Mouse (Mus musculus): Measurements from ENCODE around the gene Dhrs3. TPM values are rescaled to one million over a fixed set of nuclear protein-coding genes. Genes with fewer than 3 reads are reported as not detected.

Dhrs3 gene
- polyA plus RNA-seq, 1 experiment: 58.7 TPM

DNA sequence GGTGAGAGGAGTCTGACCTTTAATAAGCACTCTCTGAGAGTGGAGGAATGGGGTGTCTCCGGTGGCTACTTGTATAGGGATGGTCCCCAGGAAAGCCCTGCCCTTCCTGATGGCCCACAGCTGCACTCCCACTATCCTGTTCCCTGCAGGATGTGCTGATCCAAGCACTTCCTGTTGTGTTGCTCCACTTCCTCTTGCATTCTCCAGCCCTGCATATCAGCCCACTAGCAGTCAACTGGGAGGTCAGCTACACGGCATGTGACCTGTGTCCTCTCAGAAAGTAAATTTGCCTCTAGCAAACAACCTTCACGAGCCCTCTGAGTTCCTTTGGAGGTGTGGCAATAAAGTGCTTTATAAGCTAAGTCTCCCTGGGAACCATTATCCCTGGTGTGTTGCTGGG lies 11.3 kb downstream of the Dhrs3 start:
- Histone ChIP-seq H3K4me1 (ENCODE audit: control insufficient read depth, insufficient read depth, low read length) (peaks cover 28% of the 10 kb centered on the region), H3K27ac (ENCODE audit: control insufficient read depth, insufficient read depth, low read depth, low read length, poor library complexity) (peak overlapping the region; percentile 9; the same call in 1 of the 2 replicates), H3K4me3 (replicated peaks; ENCODE audit: control insufficient read depth, low read depth, low read length) (no peak overlapping the region)
- TF ChIP-seq POLR2A (IDR thresholded peaks at IDR 0.05; ENCODE audit: borderline replicate concordance, control insufficient read depth, low read depth, low read length) (no peak), CTCF (IDR thresholded peaks at IDR 0.05; ENCODE audit: control insufficient read depth, insufficient read depth, low read length) (no peak)
- WGBS: 20% methylated on average over 3 of the region's 3 CpGs

DNA sequence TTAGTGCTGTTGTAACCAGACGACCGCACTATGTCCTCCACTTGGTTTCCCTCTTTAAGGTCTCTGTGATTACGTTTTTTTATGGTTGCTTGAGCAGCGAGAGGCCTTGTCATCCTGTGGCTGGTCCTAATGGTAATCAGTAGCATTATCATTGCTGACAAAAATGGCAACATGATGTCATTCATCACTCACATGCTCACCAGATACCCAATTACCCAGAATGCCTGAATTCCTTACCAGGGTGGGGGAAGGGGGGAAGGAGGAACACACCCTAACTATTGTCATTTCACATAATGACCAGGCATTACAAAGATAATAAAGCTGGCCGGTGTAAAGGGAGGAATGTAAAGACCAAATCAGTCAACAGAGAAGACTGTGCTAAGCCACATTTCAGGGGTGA lies 12.5 kb downstream of the Dhrs3 start:
- TF ChIP-seq CTCF (IDR thresholded peaks at IDR 0.05; ENCODE audit: control insufficient read depth, insufficient read depth, low read length) (no peak), POLR2A (IDR thresholded peaks at IDR 0.05; ENCODE audit: borderline replicate concordance, control insufficient read depth, low read depth, low read length) (no peak)
- Histone ChIP-seq H3K27ac (ENCODE audit: control insufficient read depth, insufficient read depth, low read depth, low read length, poor library complexity) (no peak overlapping the region), H3K4me3 (replicated peaks; ENCODE audit: control insufficient read depth, low read depth, low read length) (no peak overlapping the region), H3K4me1 (ENCODE audit: control insufficient read depth, insufficient read depth, low read length) (peaks cover 32% of the 10 kb centered on the region)
- 50% methylated on average over 5 of the region's 5 CpGs for WGBS

DNA sequence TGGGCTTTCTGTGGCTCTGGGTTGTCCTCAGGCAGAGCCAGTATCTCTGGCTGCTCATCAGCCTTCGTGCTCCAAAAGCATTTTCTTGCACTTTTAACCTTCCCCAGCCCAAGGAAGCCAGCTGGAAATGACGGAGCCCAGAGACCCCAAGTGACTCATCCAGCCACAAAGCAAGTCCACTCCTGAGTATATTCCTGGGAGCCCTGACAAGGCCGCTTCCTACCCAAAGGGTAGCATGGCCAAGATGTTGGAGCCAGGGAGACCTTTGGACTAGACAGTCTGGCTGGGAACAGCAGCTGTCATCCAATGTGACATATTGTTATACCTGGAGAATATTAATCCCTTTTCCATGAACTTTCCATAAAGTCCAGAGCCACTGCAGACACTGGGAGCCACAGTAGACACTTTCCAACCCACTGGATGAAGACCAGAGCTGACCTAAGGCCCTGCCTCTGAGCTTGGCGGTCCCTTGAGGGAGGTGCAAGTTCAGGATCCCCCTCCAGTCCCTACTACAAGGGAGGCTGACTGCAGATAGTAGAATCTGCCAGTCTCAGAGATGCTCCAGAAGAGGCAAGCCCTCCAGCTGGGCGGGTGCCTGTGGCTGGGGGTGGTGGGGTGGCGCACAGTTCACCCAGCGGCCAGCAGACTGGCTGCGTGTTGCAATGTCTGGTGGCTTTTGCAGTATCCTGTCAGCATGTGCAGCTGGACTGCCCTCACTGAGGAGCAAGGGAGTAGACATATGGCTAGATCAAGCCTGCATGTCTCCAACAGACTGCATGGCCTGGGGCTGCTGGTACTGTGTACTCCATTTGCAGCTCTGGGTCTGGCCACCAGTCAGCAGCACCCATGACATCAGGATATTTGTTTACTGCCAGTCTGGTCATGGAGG lies 13.6 kb downstream of the Dhrs3 start:
- Histone ChIP-seq H3K4me3 (replicated peaks; ENCODE audit: control insufficient read depth, low read depth, low read length) (no peak overlapping the region), H3K4me1 (ENCODE audit: control insufficient read depth, insufficient read depth, low read length) (peaks cover 28% of the 10 kb centered on the region; the same call in 1 of the 2 replicates), H3K27ac (ENCODE audit: control insufficient read depth, insufficient read depth, low read depth, low read length, poor library complexity) (peak overlapping the region; percentile 30; the same call in 1 of the 2 replicates)
- TF ChIP-seq POLR2A (IDR thresholded peaks at IDR 0.05; ENCODE audit: borderline replicate concordance, control insufficient read depth, low read depth, low read length) (no peak), CTCF (IDR thresholded peaks at IDR 0.05; ENCODE audit: control insufficient read depth, insufficient read depth, low read length) (no peak)
- 32% methylated on average over 8 of the region's 8 CpGs for WGBS

DNA sequence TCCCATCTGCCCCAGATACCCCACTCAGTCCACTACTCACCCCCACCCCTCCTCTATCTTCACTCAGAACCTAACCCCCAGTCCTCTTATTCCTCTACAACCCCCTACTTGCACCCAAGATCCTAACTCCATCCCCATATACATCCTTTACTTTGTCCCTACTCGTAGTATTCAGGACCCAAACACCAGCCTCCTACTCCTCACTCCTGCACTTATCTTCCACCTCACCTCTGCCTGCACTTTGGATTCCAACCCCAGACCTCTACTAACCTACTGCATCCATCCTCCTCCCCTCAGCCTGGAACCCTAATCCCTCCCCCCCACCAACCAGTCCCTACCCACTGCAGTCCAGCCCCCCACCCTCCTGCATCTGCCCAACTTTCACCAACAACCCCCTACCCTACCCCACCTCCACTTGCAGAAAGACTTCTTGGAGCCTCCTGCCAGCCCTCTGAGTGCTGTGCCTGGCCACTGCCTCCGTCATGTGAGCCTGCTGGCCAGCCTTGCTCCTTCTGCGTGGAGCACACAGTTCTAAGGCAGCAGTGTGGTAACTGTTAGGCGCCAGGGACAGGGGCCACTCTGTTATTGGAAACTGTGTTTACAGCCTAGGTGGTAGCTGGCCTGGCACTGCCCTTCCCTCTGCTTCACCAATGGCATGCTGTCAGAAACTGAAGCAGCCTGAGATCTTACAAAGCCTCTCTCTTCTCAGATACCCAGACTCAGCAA lies 14.5 kb downstream of the Dhrs3 start:
- TF ChIP-seq CTCF (IDR thresholded peaks at IDR 0.05; ENCODE audit: control insufficient read depth, insufficient read depth, low read length) (no peak), POLR2A (IDR thresholded peaks at IDR 0.05; ENCODE audit: borderline replicate concordance, control insufficient read depth, low read depth, low read length) (no peak)
- Histone ChIP-seq H3K4me3 (replicated peaks; ENCODE audit: control insufficient read depth, low read depth, low read length) (no peak overlapping the region), H3K4me1 (ENCODE audit: control insufficient read depth, insufficient read depth, low read length) (peaks cover 25% of the 10 kb centered on the region; the same call in 1 of the 2 replicates), H3K27ac (ENCODE audit: control insufficient read depth, insufficient read depth, low read depth, low read length, poor library complexity) (peak overlapping the region; percentile 6; the same call in 1 of the 2 replicates)
- WGBS: 32% methylated on average over 4 of the region's 4 CpGs

DNA sequence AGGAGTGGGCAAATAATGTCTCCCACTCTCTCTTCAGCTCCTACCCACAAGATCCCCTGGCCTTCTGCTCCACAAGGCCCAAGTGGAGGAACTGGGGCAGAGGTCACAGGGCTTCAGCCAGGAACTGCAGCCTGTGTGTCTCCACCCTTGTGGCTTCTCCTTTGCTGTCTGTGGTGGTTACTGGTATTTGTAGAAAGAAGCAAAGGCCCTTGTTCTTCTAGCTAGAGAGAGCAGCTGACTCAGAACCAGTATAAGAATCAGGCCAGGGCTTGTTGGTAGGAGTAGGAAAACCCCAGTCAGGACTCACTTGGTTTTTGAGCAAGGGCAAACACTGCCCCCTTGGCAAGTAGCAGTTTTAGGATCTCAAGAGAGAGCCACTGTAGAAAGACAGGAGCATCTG lies 16.2 kb downstream of the Dhrs3 start:
- TF ChIP-seq CTCF (IDR thresholded peaks at IDR 0.05; ENCODE audit: control insufficient read depth, insufficient read depth, low read length): no peak
- no peak for TF ChIP-seq POLR2A (IDR thresholded peaks at IDR 0.05; ENCODE audit: borderline replicate concordance, control insufficient read depth, low read depth, low read length)
- H3K4me1 ChIP-seq (ENCODE audit: control insufficient read depth, insufficient read depth, low read length): peaks cover 21% of the 10 kb centered on the region; the same call in 1 of the 2 replicates
- peak overlapping the region; percentile 49; the same call in 1 of the 2 replicates for H3K27ac ChIP-seq (ENCODE audit: control insufficient read depth, insufficient read depth, low read depth, low read length, poor library complexity)
- H3K4me3 ChIP-seq (replicated peaks; ENCODE audit: control insufficient read depth, low read depth, low read length): no peak overlapping the region

DNA sequence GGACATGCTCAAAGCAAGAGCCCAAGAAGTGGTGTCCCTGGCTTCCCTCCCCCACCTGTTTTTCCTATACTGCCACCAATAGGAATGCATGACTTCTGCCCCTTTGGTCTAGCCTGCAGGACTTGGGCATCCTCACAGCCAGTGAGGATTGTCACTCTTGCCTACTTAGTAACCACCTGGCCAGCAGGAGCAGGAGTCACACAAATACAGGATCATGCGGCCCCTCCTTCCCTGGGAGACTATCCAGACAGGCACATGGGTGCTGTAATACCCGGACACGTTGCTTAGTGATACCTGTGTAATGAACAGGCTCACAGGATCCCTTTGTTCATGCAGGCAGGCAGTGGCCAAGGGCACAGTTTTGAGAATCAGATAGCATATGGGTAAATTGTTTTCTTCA lies 17.7 kb downstream of the Dhrs3 start:
- H3K4me1 ChIP-seq (ENCODE audit: control insufficient read depth, insufficient read depth, low read length): peaks cover 17% of the 10 kb centered on the region; the same call in 1 of the 2 replicates
- no peak overlapping the region for H3K4me3 ChIP-seq (replicated peaks; ENCODE audit: control insufficient read depth, low read depth, low read length)
- no peak overlapping the region for H3K27ac ChIP-seq (ENCODE audit: control insufficient read depth, insufficient read depth, low read depth, low read length, poor library complexity)
- WGBS: 88% methylated on average over 3 of the region's 3 CpGs
- TF ChIP-seq CTCF (IDR thresholded peaks at IDR 0.05; ENCODE audit: control insufficient read depth, insufficient read depth, low read length): no peak
- no peak for TF ChIP-seq POLR2A (IDR thresholded peaks at IDR 0.05; ENCODE audit: borderline replicate concordance, control insufficient read depth, low read depth, low read length)

DNA sequence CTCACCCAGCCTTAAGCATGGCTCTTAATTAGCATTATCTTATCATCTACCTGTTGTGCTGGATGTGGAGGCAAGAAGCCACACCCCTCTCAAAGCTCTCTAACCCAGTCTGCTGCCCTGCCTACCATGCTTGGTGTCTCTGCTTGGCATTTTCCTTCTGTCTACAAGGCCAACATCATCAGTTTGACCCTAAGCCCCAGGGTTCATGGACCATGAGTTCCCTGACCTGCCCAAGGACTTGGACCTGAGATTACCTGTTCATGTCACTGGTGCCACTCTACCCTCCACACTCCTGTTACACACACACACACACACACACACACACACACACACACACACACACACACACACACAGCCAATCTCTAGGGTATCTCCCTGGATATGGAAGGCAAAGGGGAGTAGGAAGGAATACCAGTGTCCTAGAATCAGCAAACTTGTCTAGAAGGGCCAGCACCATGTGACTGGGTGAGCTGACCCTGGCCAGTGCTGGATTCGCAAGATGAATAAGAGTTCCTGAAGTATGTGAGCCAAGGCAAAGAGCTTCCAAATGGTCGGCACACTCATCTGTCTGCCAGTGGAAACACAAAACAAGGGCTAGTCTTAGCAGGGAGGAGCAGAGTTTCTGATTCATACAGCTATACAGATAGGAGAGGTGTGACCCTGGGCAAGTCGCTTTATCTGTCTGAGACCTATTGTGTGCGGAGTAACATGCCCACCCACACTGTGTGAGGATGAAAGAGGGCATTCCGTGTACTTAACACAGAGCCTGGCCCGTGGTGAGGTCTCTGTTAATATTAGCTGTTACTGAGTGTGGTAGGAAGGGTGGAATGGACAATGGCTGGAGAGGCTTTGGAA lies 20.9 kb downstream of the Dhrs3 start:
- WGBS: 69% methylated on average over 6 of the region's 6 CpGs
- Histone ChIP-seq H3K4me3 (replicated peaks; ENCODE audit: control insufficient read depth, low read depth, low read length) (no peak overlapping the region), H3K27ac (ENCODE audit: control insufficient read depth, insufficient read depth, low read depth, low read length, poor library complexity) (no peak overlapping the region), H3K4me1 (ENCODE audit: control insufficient read depth, insufficient read depth, low read length) (peaks cover 6% of the 10 kb centered on the region; the same call in 1 of the 2 replicates)
- TF ChIP-seq POLR2A (IDR thresholded peaks at IDR 0.05; ENCODE audit: borderline replicate concordance, control insufficient read depth, low read depth, low read length): no peak
- TF ChIP-seq CTCF (IDR thresholded peaks at IDR 0.05; ENCODE audit: control insufficient read depth, insufficient read depth, low read length): no peak

Data from bone marrow, adult 2 months (tissue).